Mouse (Mus musculus): ENCODE data around the gene Pkdrej. TPM values are rescaled to one million over a fixed set of nuclear protein-coding genes. Genes with fewer than 3 reads are reported as not detected.
"Not testable (repeated sequence)": the region's sequence is repeated elsewhere in the genome, so short reads cannot be mapped to it uniquely, and the experiment has no call there.

The Pkdrej gene
- total RNA-seq, 2 experiments from 2014 or later: 0.15 to 0.67 TPM

- no peak overlapping the region for H3K27ac ChIP-seq
- intact Hi-C loops (cut with DNase I): no loop called here
- no peak for DNase-seq
- no peak overlapping the region for H3K4me3 ChIP-seq
- no peak for TF ChIP-seq CTCF (IDR thresholded peaks at IDR 0.05)
Observed at GRCm38 (mm10) chr15:85807404-85807803, 14.1 kb downstream of the Pkdrej start.

- no peak overlapping the region for H3K27ac ChIP-seq
- intact Hi-C loops (cut with DNase I): no loop called here
- DNase-seq: no peak
- no peak overlapping the region for H3K4me3 ChIP-seq
- TF ChIP-seq CTCF (IDR thresholded peaks at IDR 0.05): no peak
Observed at GRCm38 (mm10) chr15:85806886-85807285, 14.6 kb downstream of the Pkdrej start.

- no peak for TF ChIP-seq CTCF (IDR thresholded peaks at IDR 0.05)
- intact Hi-C loops (cut with DNase I): no loop called here
- peak; percentile 45 for DNase-seq
- no peak overlapping the region for H3K27ac ChIP-seq
- no peak overlapping the region for H3K4me3 ChIP-seq
Observed at GRCm38 (mm10) chr15:85802931-85803330, 18.6 kb downstream of the Pkdrej start.

GRCm38 (mm10) chr15:85798676-85799075, 22.9 kb downstream of the Pkdrej start:
- peak overlapping the region; percentile 59 for H3K27ac ChIP-seq
- peak; percentile 68 for DNase-seq
- TF ChIP-seq CTCF (IDR thresholded peaks at IDR 0.05): no peak
- intact Hi-C loops (cut with DNase I): no loop called here
- no peak overlapping the region for H3K4me3 ChIP-seq

- intact Hi-C loops (cut with DNase I): no loop called here
- H3K4me3 ChIP-seq: no peak overlapping the region
- H3K27ac ChIP-seq: no peak overlapping the region
- no peak for DNase-seq
- TF ChIP-seq CTCF (IDR thresholded peaks at IDR 0.05): no peak
Observed at GRCm38 (mm10) chr15:85795516-85795915, 26.0 kb downstream of the Pkdrej start.

GRCm38 (mm10) chr15:85792819-85793218, 28.7 kb downstream of the Pkdrej start:
- no peak for TF ChIP-seq CTCF (IDR thresholded peaks at IDR 0.05)
- intact Hi-C loops (cut with DNase I): no loop called here
- H3K27ac ChIP-seq: no peak overlapping the region
- H3K4me3 ChIP-seq: no peak overlapping the region
- peak; percentile 34 for DNase-seq

GRCm38 (mm10) chr15:85791449-85791848, 30.1 kb downstream of the Pkdrej start:
- Histone ChIP-seq H3K27ac (no peak overlapping the region), H3K4me3 (no peak overlapping the region)
- intact Hi-C loops (cut with DNase I): no loop called here
- DNase-seq: no peak
- TF ChIP-seq CTCF (IDR thresholded peaks at IDR 0.05): no peak

- DNase-seq: no peak
- Histone ChIP-seq H3K4me3 (no peak overlapping the region), H3K27ac (no peak overlapping the region)
- intact Hi-C loops (cut with DNase I): no loop called here
- no peak for TF ChIP-seq CTCF (IDR thresholded peaks at IDR 0.05)
Observed at GRCm38 (mm10) chr15:85788633-85789032, 32.9 kb downstream of the Pkdrej start.

GRCm38 (mm10) chr15:85788051-85788450, 33.5 kb downstream of the Pkdrej start:
- Histone ChIP-seq H3K4me3 (no peak overlapping the region), H3K27ac (no peak overlapping the region)
- no peak for DNase-seq
- TF ChIP-seq CTCF (IDR thresholded peaks at IDR 0.05): no peak
- intact Hi-C loops (cut with DNase I): no loop called here

GRCm38 (mm10) chr15:85787482-85787881, 34.1 kb downstream of the Pkdrej start:
- TF ChIP-seq CTCF (IDR thresholded peaks at IDR 0.05): no peak
- Histone ChIP-seq H3K4me3 (no peak overlapping the region), H3K27ac (no peak overlapping the region)
- intact Hi-C loops (cut with DNase I): no loop called here
- no peak for DNase-seq

- no peak overlapping the region for H3K27ac ChIP-seq
- no peak for DNase-seq
- intact Hi-C loops (cut with DNase I): no loop called here
- no peak overlapping the region for H3K4me3 ChIP-seq
- no peak for TF ChIP-seq CTCF (IDR thresholded peaks at IDR 0.05)
Observed at GRCm38 (mm10) chr15:85786711-85787110, 34.8 kb downstream of the Pkdrej start.

GRCm38 (mm10) chr15:85784341-85784740, 37.2 kb downstream of the Pkdrej start:
- intact Hi-C loops (cut with DNase I): no loop called here
- DNase-seq: no peak
- H3K27ac ChIP-seq: no peak overlapping the region
- TF ChIP-seq CTCF (IDR thresholded peaks at IDR 0.05): no peak
- H3K4me3 ChIP-seq: no peak overlapping the region

- peak; percentile 15; the same call in 1 of the 2 replicates for TF ChIP-seq CTCF (IDR thresholded peaks at IDR 0.05)
- DNase-seq: no peak
- intact Hi-C loops (cut with DNase I): no loop called here
Observed at GRCm38 (mm10) chr15:85783146-85783545, 38.4 kb downstream of the Pkdrej start.

GRCm38 (mm10) chr15:85778891-85779290, 42.6 kb downstream of the Pkdrej start:
- H3K27ac ChIP-seq; H3K4me3 ChIP-seq; intact Hi-C loops (cut with DNase I); DNase-seq: not testable (repeated sequence)

More at GRCm38 (mm10) chr15:85783146-85783545, 38.4 kb downstream of the Pkdrej start:
- Histone ChIP-seq H3K27ac (no peak overlapping the region), H3K4me3 (no peak overlapping the region)

- intact Hi-C loops (cut with DNase I): no loop called here
- Histone ChIP-seq H3K27ac (no peak overlapping the region), H3K4me3 (no peak overlapping the region)
- no peak for TF ChIP-seq CTCF (IDR thresholded peaks at IDR 0.05)
- DNase-seq: peak; percentile 41
Observed at GRCm38 (mm10) chr15:85776771-85777170, 44.8 kb downstream of the Pkdrej start.

All from gastrocnemius, adult 2 months (tissue).